Mouse (Mus musculus): ENCODE data around the gene Ppp1r16b.
A peak's percentile ranks its signal among the peaks of the same experiment; 100 is the strongest.
"Not testable (repeated sequence)": the region's sequence is repeated elsewhere in the genome, so short reads cannot be mapped to it uniquely, and the experiment has no call there.

The Ppp1r16b gene

DNA sequence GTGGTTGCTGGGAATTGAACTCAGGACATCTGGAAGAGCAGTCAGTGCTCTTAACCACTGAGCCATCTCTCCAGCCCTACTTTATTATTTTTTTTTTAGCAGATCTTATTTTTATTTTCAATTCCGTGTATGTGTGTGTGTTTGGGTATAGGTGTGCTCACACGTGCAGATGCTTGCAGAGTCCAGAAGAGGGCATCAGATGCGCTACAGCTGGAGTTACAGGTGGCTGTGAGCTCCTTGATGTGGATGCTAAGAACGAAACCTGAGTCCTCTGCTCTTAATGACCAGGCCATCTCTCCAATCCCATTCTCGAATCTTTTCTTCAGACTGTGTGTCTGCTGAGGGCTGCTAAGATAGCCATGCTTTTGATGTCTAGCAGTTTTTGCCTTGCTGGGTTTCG lies 61.1 kb downstream of the Ppp1r16b start:
- no peak for DNase-seq

DNA sequence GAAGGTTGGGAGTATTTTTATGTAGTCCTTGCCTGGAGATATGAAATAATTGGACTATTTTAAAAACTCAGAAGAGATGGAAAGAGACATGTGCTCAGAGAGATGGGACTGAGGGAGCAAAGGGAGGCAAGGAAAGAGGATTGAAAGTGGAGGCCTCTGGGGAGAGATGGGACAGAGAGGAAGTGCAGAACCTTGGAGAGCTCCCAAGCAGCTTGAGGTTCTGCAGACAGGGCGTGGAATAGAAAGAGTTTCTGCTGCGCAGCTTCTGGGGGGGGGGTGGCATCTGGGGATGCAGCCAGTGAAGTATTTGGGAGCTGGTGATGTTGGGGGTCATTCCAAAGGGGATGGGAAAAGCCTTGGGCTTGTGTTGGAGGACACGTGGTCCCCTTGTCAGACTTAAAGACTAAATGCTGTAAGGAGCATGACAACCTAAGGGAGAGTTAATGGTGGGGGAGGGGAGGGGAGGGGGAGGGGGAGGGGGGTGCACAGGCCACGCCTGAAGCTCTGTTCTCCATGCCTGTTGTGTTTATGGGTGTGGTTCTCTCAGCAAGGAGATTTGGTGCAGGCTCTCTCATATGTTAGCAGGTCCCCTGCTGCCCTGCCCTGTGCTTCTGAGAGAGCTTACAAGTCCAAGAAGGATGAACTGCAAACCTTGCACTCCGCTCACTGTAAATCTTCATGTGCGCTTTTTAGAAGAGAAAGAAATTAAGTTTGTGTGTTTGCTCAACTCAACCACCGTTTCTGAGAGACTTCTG lies 63.0 kb downstream of the Ppp1r16b start:
- DNase-seq = no peak

DNA sequence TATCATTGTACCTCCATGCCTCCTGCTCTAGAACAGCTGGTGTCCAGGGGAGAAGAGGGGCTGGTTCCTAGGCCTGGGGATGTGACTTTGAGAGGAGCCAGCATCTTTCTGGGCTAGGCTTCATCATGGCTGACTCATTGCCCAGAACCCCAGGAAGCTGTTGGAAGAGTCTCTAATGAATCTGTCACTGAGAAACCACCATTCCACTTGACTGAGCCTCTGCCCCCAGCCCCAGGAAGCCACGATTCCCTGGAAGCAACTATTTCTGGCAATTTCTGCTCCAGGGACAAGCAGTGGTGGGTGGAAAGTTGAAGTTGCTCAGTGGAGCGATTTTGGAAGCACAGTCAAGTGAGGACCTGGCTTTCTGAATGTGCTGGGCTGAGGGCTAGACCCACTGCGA lies 65.7 kb downstream of the Ppp1r16b start:
- DNase-seq = peak; percentile 75 to 78

DNA sequence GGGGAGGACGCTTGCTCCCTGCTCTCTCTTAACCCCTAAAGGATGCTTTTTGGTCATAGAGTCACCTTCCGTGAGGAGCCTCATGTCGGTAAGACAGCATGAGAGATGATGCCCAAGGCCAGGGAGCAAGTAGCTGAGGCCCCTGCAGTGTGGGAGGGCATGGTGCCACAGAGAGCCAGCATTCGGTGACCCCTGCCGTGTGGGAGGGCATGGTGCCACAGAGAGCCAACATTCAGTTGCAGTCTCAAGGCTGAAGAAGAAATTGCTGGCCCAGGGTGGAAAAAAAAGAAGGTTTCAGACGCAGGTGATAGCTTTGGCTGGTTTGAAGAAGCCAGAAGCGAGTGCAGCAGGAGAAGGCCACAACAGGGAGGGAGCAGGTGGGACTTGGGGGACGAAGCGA lies 67.3 kb downstream of the Ppp1r16b start:
- peak; percentile 46 to 48 for DNase-seq

DNA sequence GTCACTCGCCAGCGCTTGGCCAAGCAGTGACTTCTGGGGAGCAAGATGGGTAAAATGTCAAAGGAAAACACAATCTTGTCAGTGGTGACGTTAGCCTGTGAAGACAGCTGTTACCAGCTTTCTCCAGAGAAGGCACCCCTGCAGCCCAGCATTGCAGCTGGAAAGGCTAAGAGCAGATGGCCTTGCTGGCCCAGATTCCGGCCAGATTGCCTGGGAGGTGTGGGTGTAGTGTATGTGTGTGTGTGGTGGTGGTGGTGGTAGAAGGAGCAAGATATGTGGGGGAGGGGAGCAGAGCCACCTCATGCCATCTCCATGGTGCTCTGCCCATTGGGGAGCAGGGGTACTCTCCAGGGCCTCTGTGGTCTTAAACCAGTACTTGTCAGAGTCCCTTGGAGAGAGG lies 67.9 kb downstream of the Ppp1r16b start:
- DNase-seq = peak; percentile 26 to 40

DNA sequence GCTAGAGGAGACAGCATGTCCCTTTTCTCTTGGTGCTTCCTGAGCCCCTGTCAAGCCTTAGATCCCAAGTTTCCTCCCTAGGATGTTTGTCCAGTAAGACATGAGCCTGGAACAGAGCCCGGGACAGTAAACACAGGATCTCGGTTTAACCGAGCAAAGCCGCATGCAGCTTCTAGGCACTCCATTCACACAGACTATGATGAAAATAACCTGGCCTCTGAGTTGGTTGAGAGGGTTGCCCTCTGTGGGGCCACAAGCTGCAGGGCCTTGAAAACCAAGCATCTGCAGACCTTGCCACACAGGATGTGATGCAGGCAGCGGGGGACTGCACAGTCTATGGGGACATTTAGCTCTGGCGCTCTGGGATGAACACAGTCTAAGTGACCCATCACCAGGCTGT lies 68.7 kb downstream of the Ppp1r16b start:
- no peak for DNase-seq

DNA sequence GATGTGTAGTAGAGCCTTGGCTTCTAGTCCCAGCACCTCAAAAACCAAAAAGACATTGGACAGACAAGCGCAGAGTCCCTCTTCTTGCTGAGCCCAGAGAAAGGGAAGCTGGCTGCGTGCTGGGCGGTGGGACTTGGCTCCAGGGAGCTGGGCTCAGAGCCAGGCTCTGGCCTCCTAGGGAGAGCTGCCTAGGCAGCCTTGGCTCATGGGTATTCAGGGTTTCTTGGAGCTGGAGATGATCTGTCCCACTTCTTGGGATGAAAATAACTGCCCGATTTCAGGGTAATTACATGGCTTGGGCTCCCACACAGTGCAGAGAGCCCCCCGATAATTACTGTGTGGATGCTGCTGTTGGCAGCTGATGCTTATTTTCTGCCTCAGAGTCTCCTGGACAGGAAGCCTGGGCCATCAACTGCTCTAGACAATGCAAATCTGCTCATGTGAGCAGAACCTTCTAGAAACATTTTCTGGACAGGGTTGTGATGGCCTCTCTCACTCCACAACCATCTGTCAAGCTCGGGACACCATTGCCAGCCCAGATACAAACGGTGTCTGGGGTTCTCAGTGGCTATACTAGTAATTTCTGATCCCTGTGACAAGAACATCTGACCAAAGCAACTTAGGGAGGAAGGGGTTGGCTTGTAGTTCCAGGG lies 69.4 kb downstream of the Ppp1r16b start:
- no peak for DNase-seq

DNA sequence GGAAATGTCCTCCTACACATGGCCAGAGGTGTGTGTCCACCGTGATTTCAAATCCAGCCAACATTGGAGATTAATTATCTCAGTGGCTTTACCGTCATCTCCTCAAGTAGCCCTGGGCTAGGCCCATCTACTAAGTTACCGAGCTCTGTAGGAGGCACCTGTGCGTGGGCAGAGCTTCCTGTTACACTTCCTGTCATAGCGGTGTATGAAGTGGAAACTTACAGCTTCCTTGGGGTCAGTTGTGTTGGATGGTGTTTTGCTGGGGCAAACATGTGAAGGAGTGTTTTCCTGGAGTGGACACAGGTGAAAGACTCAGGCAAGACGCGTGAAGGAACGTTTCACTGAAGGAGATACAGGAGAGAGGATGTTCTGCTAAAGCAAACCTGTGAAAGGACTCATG lies 70.1 kb downstream of the Ppp1r16b start:
- no peak for DNase-seq

DNA sequence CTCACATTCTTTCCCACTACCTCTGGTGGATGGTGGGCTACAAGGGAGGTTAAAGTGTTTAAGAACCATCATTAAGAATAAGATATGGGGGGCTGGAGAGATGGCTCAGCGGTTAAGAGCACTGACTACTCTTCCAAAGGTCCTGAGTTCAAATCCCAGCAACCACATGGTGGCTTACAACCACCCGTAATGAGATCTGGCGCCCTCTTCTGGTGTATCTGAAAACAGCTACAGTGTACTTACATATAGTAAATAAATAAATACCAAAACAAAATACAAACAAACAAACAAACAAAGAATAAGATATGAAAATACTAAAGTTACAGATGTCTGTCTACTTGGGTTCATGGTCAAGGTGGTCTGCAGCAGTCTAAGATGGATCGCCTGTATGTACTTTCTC lies 71.0 kb downstream of the Ppp1r16b start:
- not testable (repeated sequence) for DNase-seq

DNA sequence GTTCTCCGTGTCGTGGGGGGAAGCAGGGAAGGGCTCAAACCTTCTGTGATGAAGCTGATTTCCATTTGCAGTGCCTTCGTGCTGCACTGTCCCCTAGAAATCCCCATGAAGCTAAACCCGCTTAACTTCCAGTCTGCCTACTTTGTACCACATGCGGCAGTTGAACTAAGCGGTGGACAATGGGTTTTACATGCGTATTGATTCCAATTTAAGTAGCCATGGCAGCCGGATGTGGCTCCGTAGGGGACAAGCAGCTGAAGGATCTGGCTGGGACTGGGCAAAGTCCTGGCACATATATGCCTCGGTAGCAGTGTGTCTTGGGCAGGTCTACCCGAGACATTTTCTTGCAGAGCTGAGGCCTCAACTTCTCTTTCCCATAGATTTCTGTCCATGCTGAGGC lies 73.4 kb downstream of the Ppp1r16b start:
- no peak for DNase-seq

DNA sequence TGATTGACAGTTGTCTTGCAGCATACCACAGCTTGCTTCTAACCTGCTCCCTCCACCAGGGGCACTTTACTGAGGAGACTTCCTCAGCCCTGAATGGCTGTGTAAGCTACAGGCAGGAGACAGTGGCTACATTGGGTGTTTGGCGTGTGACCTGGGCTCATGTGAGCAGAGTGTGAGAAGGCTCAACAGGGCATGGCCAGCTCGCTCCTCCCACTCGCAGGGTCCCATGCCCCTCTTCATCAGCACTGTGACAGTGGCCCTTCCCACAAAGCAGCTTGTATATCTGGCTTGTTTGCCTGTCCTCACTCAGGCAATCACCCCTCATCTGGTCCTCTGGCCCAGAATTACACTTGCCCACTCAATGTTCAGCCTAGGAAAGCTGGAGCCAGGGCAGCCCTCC lies 73.9 kb downstream of the Ppp1r16b start:
- DNase-seq = no peak

DNA sequence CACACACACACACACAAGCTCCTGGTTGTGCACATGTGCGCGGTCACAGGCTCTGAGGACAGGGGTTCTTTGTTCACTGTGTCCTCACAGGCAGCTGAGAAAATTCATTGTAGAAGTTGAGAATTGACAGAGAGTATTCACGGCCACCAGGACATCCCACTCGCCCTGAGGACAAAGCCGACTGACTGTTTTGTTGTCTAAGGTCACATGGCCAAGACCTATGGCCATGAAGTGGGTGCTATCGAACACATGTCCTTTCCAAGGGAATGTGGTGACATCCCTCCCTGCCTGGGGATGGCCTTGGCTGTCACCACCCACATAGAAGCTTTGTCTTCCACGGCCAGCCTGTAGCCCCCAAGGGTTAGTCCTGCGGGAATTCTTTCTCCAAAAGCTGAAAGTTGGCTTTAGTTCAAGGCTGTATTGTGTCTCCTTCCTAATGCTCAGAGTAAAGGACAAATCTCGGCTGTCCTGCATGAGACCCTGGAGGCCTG lies 75.9 kb downstream of the Ppp1r16b start:
- DNase-seq = no peak

DNA sequence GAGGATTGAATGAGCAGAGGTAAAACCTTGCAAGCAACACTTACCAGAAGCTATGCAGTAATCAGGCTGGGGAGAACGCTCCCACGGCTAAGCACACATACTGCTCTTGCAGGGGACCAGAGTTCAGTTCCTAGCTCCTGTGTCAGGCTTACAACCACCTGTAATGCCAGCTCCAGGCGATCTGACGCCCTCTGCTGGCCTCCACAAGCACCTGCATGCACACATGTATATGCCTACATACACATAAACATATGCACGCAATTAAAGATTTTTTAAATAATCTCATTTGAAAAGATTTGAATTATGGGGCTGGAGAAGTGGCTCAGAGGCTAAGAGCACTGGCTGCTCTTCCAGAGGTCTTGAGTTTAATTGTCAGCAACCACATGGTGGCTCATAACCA lies 77.2 kb downstream of the Ppp1r16b start:
- no peak for DNase-seq

DNA sequence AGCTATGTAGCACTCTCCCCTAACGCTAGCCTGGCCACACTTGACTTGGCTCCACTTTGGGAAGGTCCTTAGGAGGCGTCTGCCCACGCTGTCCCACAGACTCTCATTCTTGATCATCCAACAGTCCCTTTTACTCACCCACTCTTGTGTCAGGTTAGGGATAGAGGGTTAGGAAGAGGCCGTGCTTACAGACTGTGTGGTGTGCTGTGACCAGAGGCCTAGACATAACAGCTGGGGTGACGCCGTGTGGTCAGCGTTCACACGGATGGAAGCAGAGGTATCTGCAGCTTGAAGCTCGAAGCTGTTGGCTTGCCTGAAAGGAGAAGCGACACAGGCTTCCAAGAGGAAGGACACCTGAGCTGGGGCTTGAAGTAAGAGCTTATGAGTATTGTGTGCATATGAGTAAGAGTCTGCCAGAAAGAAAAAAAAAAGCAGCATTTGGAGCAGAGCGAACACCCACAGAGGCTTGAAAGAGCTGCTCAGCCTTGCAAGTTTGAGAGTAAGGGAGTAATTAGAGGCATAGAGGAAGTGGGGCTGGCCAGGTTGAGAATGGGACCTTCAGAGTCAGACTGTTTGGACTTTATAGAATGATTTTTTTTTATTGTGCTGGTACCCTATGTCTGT lies 78.4 kb downstream of the Ppp1r16b start:
- DNase-seq = no peak

DNA sequence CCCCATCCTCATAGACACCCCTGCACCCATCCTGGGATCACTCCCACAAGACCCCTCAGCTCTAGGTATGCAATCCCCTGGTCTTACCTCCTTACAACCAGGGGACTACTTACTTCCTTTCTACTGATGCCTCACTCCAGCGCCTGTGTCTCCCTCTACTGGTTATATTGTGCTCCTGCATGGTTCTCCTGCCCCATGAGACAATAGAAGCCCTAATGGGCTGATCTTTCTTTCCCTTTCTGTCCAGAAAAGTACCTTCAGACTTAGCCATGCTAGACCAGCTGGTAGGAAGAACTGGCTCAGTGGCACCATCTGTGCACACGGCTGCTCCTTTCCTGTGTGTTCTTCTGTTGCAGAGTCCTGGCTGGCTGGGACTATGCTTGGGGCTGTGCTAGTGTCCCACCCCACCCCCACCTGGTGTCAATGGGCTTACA lies 79.9 kb downstream of the Ppp1r16b start:
- DNase-seq = peak; percentile 48 to 60

DNA sequence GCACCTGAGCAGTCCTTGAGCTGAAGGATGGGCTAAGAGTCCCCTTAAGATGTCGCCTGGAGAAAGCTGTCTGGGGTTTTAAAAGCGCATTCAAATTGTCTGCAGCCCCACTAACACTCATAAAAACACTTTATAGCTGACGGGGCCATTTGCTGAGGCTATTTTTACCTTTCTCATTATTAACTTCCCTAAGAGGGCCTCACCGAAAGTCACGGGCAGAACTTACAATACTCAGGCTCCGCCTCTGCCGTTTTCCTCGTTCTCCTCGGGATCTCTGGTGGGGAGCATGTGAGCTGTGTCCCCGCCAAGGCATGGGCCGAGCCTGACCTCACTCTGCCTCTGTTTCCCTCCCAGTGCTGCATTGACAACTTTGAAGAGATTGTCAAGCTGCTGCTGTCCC lies 81.0 kb downstream of the Ppp1r16b start:
- DNase-seq = no peak

DNA sequence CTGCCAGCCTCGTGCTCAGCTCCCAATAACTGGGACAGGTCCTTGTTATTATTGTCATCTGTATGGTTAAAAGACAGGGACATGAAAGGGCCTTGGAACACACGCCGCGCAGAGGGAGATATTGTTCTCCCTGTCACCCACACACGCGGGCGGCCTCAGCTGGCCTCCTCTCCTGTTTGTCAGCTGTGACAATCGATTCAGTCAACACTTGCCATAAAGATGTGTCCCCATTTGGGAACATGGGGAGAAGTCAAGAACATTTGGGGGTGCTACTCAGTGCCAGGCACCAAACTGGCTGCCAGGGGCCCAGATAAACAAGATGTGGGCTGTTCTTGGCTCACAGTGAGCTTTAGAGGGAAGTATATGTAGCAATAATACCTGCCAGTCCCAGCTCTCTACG lies 84.2 kb downstream of the Ppp1r16b start:
- DNase-seq = no peak

DNA sequence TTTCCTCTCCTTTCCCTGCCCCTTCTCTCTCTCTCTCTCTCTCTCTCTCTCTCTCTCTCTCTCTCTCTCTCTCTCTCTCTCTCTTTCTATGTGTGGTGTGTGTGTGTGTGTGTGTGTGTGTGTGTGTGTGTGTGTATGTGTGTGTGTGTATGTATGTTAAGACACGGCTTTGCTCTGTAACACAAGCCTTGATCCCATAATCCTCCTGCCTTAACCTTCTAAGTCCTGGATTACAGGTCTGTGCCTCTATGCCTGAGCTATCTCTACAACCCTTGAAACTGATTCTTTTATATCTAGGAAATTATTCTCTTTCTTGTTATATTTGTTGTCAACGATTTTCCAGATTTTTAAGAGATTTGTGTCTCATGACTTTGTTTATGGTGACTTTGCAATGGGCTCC lies 95.0 kb downstream of the Ppp1r16b start:
- DNase-seq = no peak

DNA sequence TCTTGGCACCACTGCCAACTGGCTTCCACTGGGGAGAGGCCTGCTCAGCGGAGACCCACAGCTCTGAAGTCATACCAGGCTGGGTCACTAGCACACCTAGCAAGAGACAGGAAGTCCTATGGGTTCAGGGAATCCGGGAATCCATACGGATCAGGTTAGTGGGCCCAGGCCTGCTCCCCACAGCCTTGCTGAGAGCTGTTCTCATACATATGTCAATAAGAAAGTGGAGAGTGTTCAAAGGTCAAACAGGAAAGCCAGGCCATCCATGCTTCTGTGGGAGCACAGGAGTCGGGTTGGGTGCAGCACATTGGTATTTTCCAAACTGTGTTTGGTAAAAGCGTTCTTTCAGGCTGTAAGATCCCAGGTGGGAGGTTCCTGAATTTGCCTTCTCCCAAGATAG lies 97.1 kb downstream of the Ppp1r16b start:
- DNase-seq = no peak

DNA sequence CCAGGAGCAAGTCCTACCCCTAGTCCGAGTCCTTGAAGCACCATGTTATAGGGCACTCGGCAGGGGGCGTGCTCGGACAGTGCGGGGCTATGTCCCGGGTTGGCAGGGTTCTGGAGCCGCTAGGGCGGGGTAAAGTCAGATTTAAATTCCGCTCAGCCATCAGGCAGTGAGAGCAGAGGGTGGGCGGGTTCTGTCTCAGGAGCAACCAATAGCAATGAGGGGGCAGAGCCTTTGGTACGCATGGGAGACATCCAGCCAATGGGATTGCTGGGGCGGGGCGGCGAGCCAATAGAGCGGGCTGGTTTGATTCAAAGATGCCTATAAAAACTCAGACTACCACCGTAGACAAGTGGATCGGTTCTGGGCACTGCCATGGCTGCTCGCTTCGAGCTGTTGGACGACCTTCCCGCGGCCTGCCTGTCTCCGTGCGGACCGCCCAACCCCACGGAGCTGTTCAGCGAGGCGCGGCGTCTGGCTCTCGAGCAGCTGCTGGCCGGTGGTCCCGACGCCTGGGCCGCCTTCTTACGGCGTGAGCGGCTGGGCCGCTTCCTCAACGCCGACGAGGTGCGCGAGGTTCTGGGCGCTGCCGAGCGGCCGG lies 102.6 kb downstream of the Ppp1r16b start, which contains the start of gene Fam83d:
Gene Fam83d (plus strand): TSS at position 352 of the 598 bp plus-strand sequence.
- DNase-seq = peak; percentile 94 to 97

DNA sequence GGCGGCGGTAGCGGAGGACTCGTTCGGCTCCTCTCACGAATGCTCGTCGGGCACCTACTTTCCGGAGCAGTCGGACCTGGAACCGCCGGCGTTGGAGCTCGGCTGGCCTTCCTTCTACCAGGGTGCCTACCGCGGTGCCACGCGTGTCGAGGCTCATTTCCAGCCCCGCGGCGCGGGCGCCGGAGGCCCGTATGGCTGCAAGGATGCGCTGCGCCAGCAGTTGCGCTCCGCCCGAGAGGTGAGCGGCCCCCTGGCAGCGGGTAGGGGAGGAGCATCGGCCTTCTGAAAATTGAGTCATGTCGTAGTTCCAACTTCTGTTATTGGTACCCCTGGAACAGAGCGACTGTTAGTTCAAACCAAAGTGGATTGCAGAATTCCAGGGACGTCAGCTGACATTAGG lies 103.2 kb downstream of the Ppp1r16b start:
- DNase-seq = peak in 1 of 2 experiments; percentile 29

DNA sequence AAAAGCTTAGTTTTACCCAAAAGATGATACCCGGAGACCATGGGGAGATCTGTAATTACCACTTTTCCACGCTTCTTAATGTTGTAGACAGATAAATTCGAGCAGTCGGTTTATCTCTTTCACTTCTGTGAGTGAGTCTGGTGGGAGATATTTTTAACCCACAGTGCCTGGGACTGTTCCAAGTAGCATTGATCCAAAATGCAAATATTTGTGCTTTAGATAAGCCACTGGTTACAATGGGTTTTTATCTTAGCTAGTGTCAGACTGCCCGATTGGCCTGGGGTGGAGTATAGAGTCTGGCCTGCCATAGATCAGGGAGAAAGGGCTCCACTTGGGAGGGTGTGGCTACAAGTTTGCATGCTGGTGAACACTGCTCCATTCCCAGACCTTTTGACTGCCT lies 103.6 kb downstream of the Ppp1r16b start:
- DNase-seq = no peak

DNA sequence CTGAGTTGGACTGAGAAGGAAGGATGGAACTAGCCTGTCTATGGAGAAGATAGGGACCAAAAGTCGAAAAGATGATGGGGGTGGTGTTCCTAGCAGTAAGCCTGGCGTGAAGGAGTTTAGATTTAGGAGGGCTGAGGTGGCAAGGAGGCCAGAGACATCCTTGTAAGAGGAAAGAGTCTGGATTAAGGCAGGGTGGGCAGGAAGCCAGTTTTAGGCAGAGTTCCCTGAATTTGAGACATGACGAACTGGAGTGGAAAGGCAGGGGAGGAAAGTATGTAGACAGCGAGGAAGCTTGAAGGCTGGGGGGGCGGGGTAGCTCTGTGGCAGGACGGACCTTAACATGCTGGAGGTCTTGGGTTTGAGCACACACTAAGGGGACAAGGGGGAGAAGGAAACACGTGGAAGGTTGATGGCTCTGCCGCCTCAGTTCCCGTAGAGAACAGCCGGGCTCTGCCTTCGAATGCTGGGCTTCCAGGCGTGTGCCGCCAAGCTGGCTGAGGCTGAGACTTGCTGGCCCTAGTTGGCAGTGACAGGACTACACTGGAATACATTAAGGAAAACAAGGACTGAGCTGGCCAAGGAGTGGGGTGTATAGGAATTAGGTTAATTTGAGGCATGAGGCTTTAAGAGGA lies 105.0 kb downstream of the Ppp1r16b start:
- peak; percentile 34 to 53 for DNase-seq

Data from cerebellum, postnatal 14 days (tissue).